Mouse (Mus musculus) G1E (cell line): Measurements from ENCODE around the gene Zfp36l1.

Experiments used
- CTCF ChIP-seq: IDR thresholded peaks from 2 replicates; pipeline ENCODE4 v1.5.1; 2012; ENCODE audit warnings: low read depth, low read length, inconsistent platforms, mixed read lengths
- TAL1 ChIP-seq: conservative IDR thresholded peaks from 2 replicates; pipeline ENCODE4 v1.6.1; 2012; ENCODE audit warnings: low read depth, low read length, inconsistent platforms, mixed read lengths

- no peak for TF ChIP-seq TAL1
- no peak for TF ChIP-seq CTCF
These were observed 53.0 kb downstream of the Zfp36l1 start for GRCm38 (mm10) chr12:80059773-80060328.
